Mouse (Mus musculus): Measurements from ENCODE around the gene 4930550C14Rik. TPM values are rescaled to one million over a fixed set of nuclear protein-coding genes. Genes with fewer than 3 reads are reported as not detected.

Gene 4930550C14Rik
- polyA plus RNA-seq, 1 experiment from 2014 or later: 0.29 TPM

DNA sequence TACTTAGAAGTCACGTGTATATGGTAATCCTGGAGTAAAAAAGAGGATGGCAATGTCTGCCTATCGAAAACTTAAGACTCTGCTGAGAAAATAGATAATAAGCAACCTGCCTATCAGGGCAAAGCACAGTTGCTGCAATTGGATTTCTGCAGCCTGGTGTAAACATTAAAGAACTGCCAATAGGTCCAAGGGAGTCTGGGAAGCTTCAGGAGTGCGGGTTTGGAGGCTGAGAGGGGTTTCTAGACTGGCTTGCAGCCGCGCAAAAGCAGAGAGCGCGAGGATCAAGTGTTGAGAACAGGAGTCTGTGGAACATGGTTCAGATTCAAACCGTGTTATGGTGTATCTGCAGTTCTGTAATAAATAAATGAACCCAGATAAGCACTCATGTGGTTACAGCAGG is 17.3 kb upstream of the 4930550C14Rik start:
- Histone ChIP-seq H3K9me3 (no peaks in the 10 kb centered on the region), H3K36me3 (no peaks in the 10 kb centered on the region), H3K4me1 (replicated peaks) (peaks cover 10% of the 10 kb centered on the region), H3K27me3 (no peaks in the 10 kb centered on the region), H3K27ac (replicated peaks) (peak overlapping the region; percentile 82), H3K4me3 (peak overlapping the region; percentile 66), H3K9ac (peak overlapping the region; percentile 29; the same call in 1 of the 2 replicates), H3K4me2 (peak overlapping the region; percentile 94)
- ATAC-seq (ENCODE audit: low FRiP score, low read depth): peak; percentile 15; the same call in 1 of the 2 replicates
- WGBS: 10% methylated on average over 8 of the region's 8 CpGs

DNA sequence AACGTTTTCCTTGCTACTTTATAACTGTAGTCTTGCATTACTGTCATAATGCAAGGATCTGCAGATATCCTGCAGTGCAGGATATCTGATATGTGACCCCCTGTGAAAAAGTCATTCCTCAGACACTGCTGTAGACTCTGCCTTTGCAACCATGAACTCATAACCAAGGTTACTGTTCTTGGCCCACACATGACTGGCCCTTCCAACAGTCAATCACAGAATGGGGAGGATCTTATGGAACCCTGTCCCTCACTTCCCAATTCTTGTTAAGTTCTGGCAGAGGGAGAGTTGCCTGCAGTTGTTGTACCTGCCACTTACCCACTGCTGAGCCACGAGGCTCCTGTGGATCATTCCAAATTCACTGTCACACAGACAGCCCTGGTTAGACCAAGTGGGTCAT is 14.7 kb upstream of the 4930550C14Rik start:
- Histone ChIP-seq H3K4me3 (no peak overlapping the region), H3K27me3 (no peaks in the 10 kb centered on the region), H3K9me3 (no peaks in the 10 kb centered on the region), H3K4me2 (no peak overlapping the region), H3K36me3 (no peaks in the 10 kb centered on the region), H3K9ac (no peak overlapping the region), H3K27ac (replicated peaks) (no peak overlapping the region), H3K4me1 (replicated peaks) (peaks cover 10% of the 10 kb centered on the region)
- WGBS: 64% methylated on average over 2 of the region's 2 CpGs
- ATAC-seq (ENCODE audit: low FRiP score, low read depth): no peak

DNA sequence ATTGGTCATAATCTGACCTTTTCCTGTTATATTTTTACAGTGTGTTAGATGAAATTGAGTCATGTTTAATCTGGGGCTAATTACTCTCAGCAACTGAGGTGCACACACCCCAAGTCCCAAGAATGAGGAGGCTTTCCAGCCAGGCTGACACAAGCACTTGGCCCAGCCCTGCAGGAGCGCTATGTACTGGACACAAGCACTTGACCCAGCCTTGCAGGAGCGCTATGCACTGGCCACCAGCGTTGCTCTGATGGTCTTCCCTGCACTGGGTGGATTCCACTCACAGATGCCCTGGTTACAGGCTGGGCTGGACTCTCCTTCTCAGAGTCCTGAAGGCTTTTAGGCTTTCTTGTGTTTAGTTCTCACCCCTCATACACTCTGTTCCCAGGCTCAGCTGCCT is 13.0 kb upstream of the 4930550C14Rik start:
- 84% methylated on average over 3 of the region's 3 CpGs for WGBS
- Histone ChIP-seq H3K4me2 (no peak overlapping the region), H3K27ac (replicated peaks) (no peak overlapping the region), H3K4me1 (replicated peaks) (peaks cover 10% of the 10 kb centered on the region), H3K4me3 (no peak overlapping the region), H3K27me3 (no peaks in the 10 kb centered on the region), H3K36me3 (no peaks in the 10 kb centered on the region), H3K9ac (no peak overlapping the region), H3K9me3 (no peaks in the 10 kb centered on the region)
- ATAC-seq (ENCODE audit: low FRiP score, low read depth): no peak

DNA sequence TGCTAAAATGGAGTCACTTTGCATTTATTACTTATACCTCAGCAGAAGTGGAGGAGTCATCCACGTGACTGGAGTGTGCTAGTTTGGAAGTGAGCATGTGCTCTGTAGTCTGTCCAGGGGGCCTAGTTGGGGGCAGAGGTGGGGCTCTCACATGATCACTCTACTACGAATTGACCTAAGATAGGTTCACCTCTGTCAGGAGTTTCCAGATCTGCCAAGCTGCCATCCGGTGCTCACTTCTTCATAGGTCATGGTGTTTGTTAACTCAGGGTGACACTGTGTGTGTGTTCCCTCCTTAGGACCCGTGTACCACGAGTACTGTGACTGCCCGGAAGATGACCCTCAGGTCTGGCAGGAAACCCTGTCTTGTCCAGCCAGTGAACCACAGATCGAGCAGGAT is 12.0 kb upstream of the 4930550C14Rik start:
- 87% methylated on average over 7 of the region's 7 CpGs for WGBS
- H3K4me1 ChIP-seq (replicated peaks): peaks cover 6% of the 10 kb centered on the region
- H3K9ac ChIP-seq: no peak overlapping the region
- H3K36me3 ChIP-seq: no peaks in the 10 kb centered on the region
- ATAC-seq (ENCODE audit: low FRiP score, low read depth): no peak
- no peaks in the 10 kb centered on the region for H3K9me3 ChIP-seq
- no peak overlapping the region for H3K4me2 ChIP-seq
- H3K27me3 ChIP-seq: no peaks in the 10 kb centered on the region
- no peak overlapping the region for H3K4me3 ChIP-seq
- H3K27ac ChIP-seq (replicated peaks): no peak overlapping the region

DNA sequence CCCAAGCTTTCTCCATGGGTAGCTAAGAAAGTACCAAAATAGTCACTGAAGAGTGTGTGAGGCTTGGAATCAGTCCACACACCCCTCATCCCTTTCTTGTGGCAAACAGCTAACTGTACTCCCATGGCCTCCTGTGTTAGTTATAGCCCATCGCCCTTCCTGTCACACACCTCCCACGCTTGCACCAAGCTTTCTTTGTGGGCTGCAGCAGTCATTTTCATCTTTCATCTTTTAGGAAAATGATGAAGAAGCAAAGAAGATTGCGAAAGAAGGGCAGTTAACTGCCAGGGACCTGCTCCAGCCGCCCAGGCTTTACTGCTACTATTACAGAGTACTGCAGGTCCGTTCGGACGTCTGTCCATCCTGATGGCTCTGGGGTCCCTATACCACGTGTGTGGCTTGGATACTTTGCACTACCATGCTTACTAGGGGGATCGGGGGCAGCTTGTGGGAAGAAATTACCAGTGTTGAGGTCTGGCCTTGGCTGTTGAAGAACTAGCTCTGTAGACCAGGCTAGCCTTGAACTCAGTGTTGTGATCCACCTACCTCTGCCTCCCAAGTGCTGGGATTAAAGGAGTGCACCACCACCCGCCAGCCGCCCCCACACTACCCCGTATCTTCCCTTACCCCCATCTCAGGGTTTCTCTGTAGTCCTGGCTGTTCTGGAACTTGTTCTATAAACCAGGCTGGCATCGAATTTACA is 4.3 kb upstream of the 4930550C14Rik start:
- Histone ChIP-seq H3K27me3 (no peaks in the 10 kb centered on the region), H3K27ac (replicated peaks) (no peak overlapping the region), H3K9me3 (no peaks in the 10 kb centered on the region), H3K4me2 (no peak overlapping the region), H3K4me3 (no peak overlapping the region), H3K4me1 (replicated peaks) (peaks cover 11% of the 10 kb centered on the region), H3K36me3 (no peaks in the 10 kb centered on the region), H3K9ac (no peak overlapping the region)
- ATAC-seq (ENCODE audit: low FRiP score, low read depth): no peak
- 86% methylated on average over 13 of the region's 13 CpGs for WGBS

DNA sequence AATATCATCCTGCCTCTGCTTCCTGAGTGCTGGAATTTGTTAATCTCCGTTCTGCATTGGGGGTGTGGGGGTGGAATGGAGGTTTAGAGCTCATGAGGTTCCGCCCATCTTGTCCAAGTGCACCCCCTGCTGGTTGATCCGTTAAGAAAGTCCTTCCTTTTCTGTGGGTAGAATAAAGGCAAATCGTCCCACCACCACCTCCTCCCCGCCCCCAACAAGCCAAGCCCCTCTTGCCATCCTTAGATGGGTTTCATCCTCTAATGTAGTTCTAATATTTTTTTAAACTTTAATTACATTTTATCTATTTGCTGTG is 3.8 kb upstream of the 4930550C14Rik start:
- no peak overlapping the region for H3K4me3 ChIP-seq
- no peak overlapping the region for H3K4me2 ChIP-seq
- H3K9me3 ChIP-seq: no peaks in the 10 kb centered on the region
- H3K4me1 ChIP-seq (replicated peaks): peaks cover 13% of the 10 kb centered on the region
- no peaks in the 10 kb centered on the region for H3K36me3 ChIP-seq
- WGBS: 10% methylated on average over 5 of the region's 5 CpGs
- H3K9ac ChIP-seq: no peak overlapping the region
- H3K27ac ChIP-seq (replicated peaks): no peak overlapping the region
- no peaks in the 10 kb centered on the region for H3K27me3 ChIP-seq
- ATAC-seq (ENCODE audit: low FRiP score, low read depth): no peak

DNA sequence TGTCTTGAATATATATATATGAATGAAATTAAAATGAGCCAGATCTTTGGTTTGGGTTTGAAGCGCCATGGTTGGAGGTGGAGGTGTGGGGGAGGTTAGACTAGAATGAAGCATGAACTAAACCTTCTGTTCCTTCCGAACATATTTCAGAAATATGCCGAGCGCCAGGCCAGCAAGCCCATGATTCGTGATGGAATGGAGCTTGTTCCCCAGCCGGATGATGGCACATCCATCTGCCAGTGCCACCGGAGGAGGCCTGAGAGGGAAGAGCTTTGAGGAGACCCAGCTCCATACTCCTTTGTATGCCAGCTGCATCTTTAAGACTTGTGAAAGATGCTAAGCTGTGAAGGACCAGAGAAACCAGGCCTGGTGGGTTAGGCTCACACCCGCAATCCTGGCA is 2.6 kb upstream of the 4930550C14Rik start:
- H3K4me2 ChIP-seq: no peak overlapping the region
- H3K9me3 ChIP-seq: no peaks in the 10 kb centered on the region
- H3K36me3 ChIP-seq: no peaks in the 10 kb centered on the region
- no peak overlapping the region for H3K4me3 ChIP-seq
- no peaks in the 10 kb centered on the region for H3K27me3 ChIP-seq
- WGBS: 97% methylated on average over 8 of the region's 8 CpGs
- H3K4me1 ChIP-seq (replicated peaks): peaks cover 16% of the 10 kb centered on the region
- H3K9ac ChIP-seq: no peak overlapping the region
- H3K27ac ChIP-seq (replicated peaks): no peak overlapping the region
- no peak for ATAC-seq (ENCODE audit: low FRiP score, low read depth)

DNA sequence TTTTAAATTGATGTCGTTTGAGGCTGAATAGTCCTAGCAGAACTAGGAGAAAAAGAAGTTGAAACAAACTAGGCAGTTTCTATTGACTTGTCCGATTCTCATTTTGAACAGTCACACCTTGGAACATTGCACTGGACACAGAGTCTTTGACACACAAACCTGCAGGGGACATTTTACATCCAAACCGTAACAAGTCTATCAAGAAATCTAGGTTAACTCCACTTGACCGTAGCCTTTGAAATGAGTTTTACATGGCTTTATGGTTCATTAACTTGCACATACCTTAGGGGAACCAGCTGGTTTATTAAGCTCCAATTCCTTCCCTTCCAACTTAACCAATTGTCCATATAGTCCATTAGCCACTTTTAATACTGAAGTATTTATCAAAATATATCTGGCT is 1.4 kb upstream of the 4930550C14Rik start:
- no peak overlapping the region for H3K4me2 ChIP-seq
- WGBS: 76% methylated on average over 4 of the region's 4 CpGs

DNA sequence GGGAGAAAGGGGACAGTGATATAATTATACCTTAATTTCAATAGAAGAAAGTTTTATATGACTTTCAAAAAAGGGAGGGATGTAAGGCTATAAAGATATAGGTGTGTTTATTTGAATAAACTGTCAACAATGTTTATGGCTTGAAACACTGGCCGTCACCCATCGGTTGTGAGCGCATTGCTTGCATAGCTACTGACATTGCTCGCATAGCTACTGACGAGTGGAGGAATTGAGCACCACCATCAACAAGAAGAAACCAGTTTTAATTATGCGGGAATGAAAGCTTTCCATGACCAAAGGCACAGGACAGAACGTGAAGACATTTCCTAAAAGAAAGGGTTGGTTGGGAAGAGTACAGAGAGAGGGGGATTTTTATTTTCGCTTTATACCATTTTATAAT is 979 bp upstream of the 4930550C14Rik start:
- H3K27ac ChIP-seq (replicated peaks): no peak overlapping the region

More for the DNA sequence above, 1.4 kb upstream of the 4930550C14Rik start:
- Histone ChIP-seq H3K4me3 (no peak overlapping the region), H3K9me3 (no peaks in the 10 kb centered on the region), H3K27me3 (no peaks in the 10 kb centered on the region), H3K4me1 (replicated peaks) (peaks cover 28% of the 10 kb centered on the region), H3K9ac (no peak overlapping the region), H3K27ac (replicated peaks) (no peak overlapping the region), H3K36me3 (no peaks in the 10 kb centered on the region)
- no peak for ATAC-seq (ENCODE audit: low FRiP score, low read depth)

DNA sequence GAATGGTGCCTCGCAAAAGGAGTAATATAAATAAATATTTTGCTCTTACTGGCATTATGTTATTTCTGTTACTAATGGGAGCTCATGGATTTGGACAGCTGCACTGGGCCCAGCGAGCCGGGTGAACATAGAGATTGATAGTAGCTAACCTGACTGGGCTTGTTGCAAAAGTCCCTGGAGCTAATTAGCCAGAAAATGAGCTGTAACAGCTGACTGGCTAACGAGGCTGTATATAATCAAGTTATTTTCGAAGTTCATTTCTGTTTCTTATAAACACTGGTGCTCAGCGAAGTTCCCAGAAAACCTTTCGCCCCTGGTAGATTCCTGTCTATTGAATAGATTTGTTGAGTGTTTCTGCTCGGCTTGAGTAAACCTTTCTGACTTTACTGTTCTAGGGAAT is 866 bp downstream of the 4930550C14Rik start:
- peak; percentile 13; the same call in 1 of the 2 replicates for ATAC-seq (ENCODE audit: low FRiP score, low read depth)
- Histone ChIP-seq H3K4me2 (peak overlapping the region; percentile 39), H3K4me3 (no peak overlapping the region), H3K9me3 (no peaks in the 10 kb centered on the region), H3K27ac (replicated peaks) (peak overlapping the region; percentile 56; the same call in 1 of the 2 replicates), H3K4me1 (replicated peaks) (peaks cover 32% of the 10 kb centered on the region), H3K27me3 (no peaks in the 10 kb centered on the region), H3K36me3 (no peaks in the 10 kb centered on the region), H3K9ac (no peak overlapping the region)
- WGBS: 45% methylated on average over 8 of the region's 8 CpGs

More for the DNA sequence above, 979 bp upstream of the 4930550C14Rik start:
- Histone ChIP-seq H3K36me3 (no peaks in the 10 kb centered on the region), H3K9me3 (no peaks in the 10 kb centered on the region), H3K27me3 (no peaks in the 10 kb centered on the region), H3K4me2 (no peak overlapping the region), H3K4me1 (replicated peaks) (peaks cover 32% of the 10 kb centered on the region), H3K4me3 (no peak overlapping the region), H3K9ac (no peak overlapping the region)
- WGBS: 88% methylated on average over 8 of the region's 8 CpGs
- no peak for ATAC-seq (ENCODE audit: low FRiP score, low read depth)

DNA sequence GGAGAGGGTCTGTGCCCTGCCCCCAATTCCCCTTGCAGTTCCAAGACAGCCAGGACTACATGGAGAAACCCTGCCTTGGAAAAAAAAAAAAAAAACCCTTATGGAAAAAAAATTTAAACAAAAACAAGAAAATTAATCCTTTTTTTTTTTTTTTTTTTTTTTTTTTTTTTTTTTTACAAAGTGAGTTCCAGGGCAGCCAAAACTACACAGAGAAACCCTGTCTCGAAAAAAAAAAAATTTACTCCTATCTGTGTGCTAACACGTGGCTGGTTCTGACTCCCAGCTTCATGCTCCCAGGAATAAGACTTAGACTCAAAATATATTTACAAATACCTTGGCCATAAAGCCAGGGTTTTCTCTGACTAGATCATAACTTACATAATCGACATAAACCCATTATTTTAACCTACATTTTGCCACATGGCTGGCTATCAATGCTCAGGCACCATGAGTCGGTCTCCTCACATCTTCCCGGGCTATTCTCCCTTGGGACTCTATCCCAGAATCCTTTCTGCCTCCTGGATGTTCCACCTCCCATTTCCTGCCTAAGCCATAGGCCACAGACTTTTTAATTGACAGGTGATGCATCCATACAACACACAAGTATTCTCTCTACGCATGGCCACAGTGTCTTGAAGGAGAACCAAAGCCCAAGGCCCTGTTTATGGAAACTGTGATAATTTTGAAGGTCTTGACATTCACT is 2.1 kb downstream of the 4930550C14Rik start:
- Histone ChIP-seq H3K4me2 (no peak overlapping the region), H3K27me3 (no peaks in the 10 kb centered on the region), H3K4me1 (replicated peaks) (peaks cover 32% of the 10 kb centered on the region), H3K9ac (no peak overlapping the region), H3K36me3 (no peaks in the 10 kb centered on the region), H3K9me3 (no peaks in the 10 kb centered on the region), H3K27ac (replicated peaks) (peak overlapping the region; percentile 93), H3K4me3 (no peak overlapping the region)
- WGBS: 77% methylated on average over 6 of the region's 6 CpGs
- ATAC-seq (ENCODE audit: low FRiP score, low read depth): no peak

DNA sequence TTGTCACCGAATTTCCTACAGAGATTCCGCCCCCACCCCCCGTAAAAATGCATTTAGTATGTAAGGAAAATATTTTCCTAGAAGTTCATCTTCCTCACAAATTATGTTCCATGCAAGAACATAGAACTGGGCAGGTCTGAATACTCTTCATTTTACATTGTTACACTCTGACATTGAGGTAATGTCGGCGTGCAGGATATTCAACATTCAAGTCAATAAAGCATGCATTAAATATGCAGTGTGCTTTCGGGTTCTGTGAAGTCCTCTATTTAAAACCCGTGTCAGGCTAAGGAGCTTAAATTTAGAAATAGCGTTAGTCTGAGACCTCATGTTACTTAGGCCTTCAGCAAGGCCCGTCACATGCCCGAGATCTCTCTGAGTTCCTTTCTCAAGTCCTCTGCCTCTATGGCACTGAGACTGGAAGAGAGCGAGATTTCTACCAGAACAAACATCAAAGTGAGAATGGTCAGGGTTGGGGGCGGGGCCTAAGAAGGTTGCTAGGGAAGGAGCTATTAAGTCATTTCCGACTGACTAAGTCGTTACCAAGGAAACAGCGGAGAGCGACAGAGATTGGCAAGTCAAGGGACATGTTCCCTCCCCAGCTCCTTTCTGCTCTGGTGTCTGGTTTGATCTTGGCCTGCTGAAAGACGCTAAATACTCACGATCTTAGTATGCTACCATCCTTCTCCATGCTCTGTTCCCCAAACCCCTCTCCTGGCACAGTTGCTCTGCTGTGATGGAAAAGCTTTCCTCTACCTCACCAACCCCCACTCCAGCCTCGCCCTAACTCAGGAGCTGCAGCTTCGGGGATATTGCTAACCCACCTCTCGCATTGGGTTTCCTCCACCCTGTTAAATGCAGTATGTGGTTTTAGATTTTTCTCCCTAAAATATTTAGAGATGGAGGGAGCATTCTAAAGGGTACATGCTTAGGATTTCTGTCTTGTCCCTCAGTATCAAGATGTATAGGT is 2.9 kb downstream of the 4930550C14Rik start:
- Histone ChIP-seq H3K36me3 (no peaks in the 10 kb centered on the region), H3K27me3 (no peaks in the 10 kb centered on the region), H3K9ac (peak overlapping the region; percentile 59), H3K4me2 (peak overlapping the region; percentile 65), H3K27ac (replicated peaks) (peak overlapping the region; percentile 93), H3K4me3 (peak overlapping the region; percentile 39), H3K4me1 (replicated peaks) (peaks cover 32% of the 10 kb centered on the region), H3K9me3 (no peaks in the 10 kb centered on the region)
- peak; percentile 94 for ATAC-seq (ENCODE audit: low FRiP score, low read depth)
- WGBS: 20% methylated on average over 21 of the region's 21 CpGs
